Mouse (Mus musculus): ENCODE measurements around the gene Vps25. TPM values are rescaled to one million over a fixed set of nuclear protein-coding genes. Genes with fewer than 3 reads are reported as not detected.

Vps25 gene
- polyA plus RNA-seq, 1 experiment from 2014 or later: 119 TPM

DNA sequence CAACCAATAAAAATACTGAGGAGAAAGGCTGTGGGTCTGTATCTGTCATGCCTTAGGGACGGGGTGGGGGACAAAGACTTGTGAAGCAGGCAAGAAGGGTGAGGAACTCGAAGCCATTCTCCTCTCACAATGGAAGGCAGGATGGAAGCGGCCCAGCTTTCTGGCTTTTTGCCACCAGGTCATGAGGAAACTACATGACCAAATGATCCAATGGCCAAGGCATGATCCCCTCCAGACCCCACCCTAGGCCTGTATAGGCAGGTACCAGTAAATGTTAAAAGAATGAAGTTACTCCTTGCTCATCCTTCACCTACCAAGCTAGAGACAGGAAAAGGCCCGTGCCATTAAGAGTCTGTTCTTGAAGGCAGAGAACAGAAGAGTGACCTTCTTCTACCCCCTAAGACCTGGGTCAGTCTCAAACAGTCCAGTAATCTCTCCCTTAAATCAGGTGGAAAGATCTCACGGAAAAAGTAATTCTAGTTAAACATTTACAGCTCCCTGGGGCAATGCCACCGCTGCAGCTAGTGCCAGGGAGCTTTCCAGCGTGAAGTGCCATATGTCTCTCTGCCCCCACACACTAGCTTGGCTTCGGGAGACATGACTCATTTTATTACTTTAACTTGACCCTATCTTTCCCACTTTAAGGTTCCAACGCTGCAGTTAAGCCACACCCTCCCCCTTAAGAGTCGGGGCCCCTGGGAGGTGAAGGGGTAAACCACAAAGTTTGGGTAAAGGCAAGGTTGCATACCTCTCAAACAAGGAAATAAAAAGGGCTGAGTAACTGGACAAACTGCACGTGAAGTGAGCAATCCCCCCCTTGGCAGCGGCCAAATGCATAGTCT is 24.1 kb downstream of the Vps25 start:
- no peak overlapping the region for H3K27ac ChIP-seq (ENCODE audit: low read depth, low read length)
- no peaks in the 10 kb centered on the region for H3K9me3 ChIP-seq (ENCODE audit: control insufficient read depth, low read length)
- ATAC-seq (ENCODE audit: low FRiP score) (no peak), DNase-seq (ENCODE audit: low spot score) (no peak)
- no peaks in the 10 kb centered on the region; the same call in 1 of the 2 replicates for H3K27me3 ChIP-seq (ENCODE audit: control insufficient read depth, insufficient read depth, low read length)
- peaks cover 11% of the 10 kb centered on the region for H3K4me1 ChIP-seq (replicated peaks; ENCODE audit: control insufficient read depth, insufficient read depth, low read length)
- WGBS: 72% methylated on average over 12 of the region's 12 CpGs
- peak overlapping the region; percentile 80 for H3K9ac ChIP-seq (ENCODE audit: low read depth, low read length)
- H3K4me2 ChIP-seq (replicated peaks; ENCODE audit: low read depth, low read length): peak overlapping the region; percentile 83
- no peaks in the 10 kb centered on the region for H3K36me3 ChIP-seq (ENCODE audit: control insufficient read depth, insufficient read depth, low read length)
- H3K4me3 ChIP-seq (ENCODE audit: low read depth, low read length): peak overlapping the region; percentile 76

DNA sequence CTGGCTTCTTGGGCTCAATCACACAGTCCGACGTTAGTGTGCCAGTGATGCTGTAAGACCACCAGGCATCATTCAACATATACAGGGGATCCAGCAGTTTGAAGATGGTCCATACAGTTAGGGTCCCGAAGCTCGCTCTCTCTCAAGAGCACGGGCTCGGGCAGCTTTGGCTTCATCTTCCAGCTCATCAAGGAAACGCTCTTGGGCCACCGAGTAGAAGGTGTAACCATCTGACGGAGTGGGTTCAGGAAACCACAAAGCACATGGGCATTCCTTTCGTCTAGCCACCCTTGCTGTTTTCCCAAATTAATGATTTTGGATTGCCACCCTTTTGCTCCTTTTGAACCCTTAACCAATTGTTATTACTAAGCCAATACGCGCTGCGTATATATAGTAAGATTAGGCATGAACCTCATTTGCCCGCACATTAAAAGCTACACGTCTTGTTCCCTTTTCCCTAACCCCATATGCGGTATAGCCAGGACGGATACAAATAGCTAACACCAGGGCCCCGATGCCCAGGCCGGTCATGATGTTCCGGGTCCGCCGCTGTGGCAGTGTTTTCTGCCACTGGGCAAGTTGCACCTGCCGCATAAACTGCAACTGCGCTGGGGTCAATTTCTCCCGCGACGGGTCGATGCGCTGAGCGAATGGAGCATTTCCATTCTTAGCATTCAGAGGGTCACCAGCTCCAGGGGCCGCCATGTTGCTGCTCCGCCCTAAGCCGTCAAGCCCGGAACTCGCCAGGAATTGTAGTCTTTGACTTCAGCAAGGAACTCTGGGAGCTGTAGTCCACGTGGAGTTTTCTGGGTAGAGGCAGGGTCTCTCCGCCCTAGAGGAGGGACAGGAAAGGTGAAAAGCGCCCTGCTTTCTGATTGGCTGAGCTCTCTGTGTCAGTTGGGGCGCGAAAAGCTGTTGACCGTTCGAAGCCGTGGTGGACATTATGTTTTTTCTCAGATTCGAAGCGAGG is 25.0 kb downstream of the Vps25 start, which contains the start of the genes Cntd1 and Coa3:
Gene Cntd1, plus strand, starts transcription at position 790 of the 970 bp plus-strand sequence.
Gene Coa3, minus strand, starts transcription at position 892 of the 970 bp plus-strand sequence.
- 9% methylated on average over 45 of the region's 45 CpGs for WGBS
- Histone ChIP-seq H3K9me3 (ENCODE audit: control insufficient read depth, low read length) (no peaks in the 10 kb centered on the region), H3K9ac (ENCODE audit: low read depth, low read length) (peak within 1 kb of the TSS; percentile 80), H3K36me3 (ENCODE audit: control insufficient read depth, insufficient read depth, low read length) (no peaks in the 10 kb centered on the region), H3K4me1 (replicated peaks; ENCODE audit: control insufficient read depth, insufficient read depth, low read length) (peaks cover 11% of the 10 kb centered on the region), H3K4me2 (replicated peaks; ENCODE audit: low read depth, low read length) (peak within 1 kb of the TSS; percentile 83), H3K27me3 (ENCODE audit: control insufficient read depth, insufficient read depth, low read length) (no peaks in the 10 kb centered on the region; the same call in 1 of the 2 replicates), H3K27ac (ENCODE audit: low read depth, low read length) (peak within 1 kb of the TSS; percentile 58; the same call in 1 of the 2 replicates), H3K4me3 (ENCODE audit: low read depth, low read length) (peak within 1 kb of the TSS; percentile 76)
- ATAC-seq (ENCODE audit: low FRiP score) (peak; percentile 91), DNase-seq (ENCODE audit: low spot score) (peak; percentile 90)

DNA sequence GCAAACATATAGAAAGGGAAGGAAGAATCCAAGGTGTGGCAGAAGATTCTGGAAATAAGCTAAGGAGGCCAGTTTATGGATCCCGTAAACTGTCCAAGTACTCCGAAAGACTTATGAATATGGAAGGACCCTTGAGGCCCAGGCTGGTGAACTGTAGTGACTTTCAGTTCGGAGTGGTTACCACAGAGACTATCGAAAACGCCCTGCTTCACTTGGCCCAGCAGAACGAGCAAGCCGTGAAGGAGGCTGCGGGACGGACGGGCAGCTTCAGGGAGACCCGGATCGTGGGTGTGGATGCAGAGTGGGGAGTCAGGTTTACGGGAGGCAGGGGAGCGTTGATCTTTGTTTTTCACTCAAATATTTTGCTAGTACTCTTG is 25.7 kb downstream of the Vps25 start:
- ATAC-seq (ENCODE audit: low FRiP score) (no peak; the same call in 1 of the 2 replicates), DNase-seq (ENCODE audit: low spot score) (no peak)
- H3K36me3 ChIP-seq (ENCODE audit: control insufficient read depth, insufficient read depth, low read length): no peaks in the 10 kb centered on the region
- H3K4me1 ChIP-seq (replicated peaks; ENCODE audit: control insufficient read depth, insufficient read depth, low read length): peaks cover 11% of the 10 kb centered on the region
- peak overlapping the region; percentile 31; the same call in 1 of the 2 replicates for H3K9ac ChIP-seq (ENCODE audit: low read depth, low read length)
- WGBS: 60% methylated on average over 14 of the region's 14 CpGs
- no peak overlapping the region for H3K27ac ChIP-seq (ENCODE audit: low read depth, low read length)
- peak overlapping the region; percentile 76; the same call in 1 of the 2 replicates for H3K4me3 ChIP-seq (ENCODE audit: low read depth, low read length)
- no peaks in the 10 kb centered on the region; the same call in 1 of the 2 replicates for H3K27me3 ChIP-seq (ENCODE audit: control insufficient read depth, insufficient read depth, low read length)
- H3K4me2 ChIP-seq (replicated peaks; ENCODE audit: low read depth, low read length): peak overlapping the region; percentile 35
- H3K9me3 ChIP-seq (ENCODE audit: control insufficient read depth, low read length): no peaks in the 10 kb centered on the region

DNA sequence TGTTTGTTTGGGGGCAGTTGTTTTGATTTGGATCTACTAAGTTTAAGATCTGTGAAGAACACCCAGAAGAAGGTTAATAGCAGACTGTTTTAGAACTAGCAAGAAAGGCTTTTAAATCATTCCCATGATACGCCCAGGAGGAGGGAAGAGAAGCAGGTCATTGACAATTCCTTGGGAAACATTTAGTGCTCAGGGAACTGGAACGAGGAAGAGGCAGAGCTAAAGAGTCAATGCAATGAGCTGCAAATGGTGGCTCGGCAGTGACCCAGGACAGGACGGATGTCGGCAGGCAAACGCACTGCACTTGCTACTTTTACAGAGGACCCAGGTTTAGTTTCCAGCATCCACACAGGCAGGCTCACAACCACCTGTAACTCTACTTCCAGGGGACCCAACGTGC is 27.3 kb downstream of the Vps25 start:
- DNase-seq (ENCODE audit: low spot score) (no peak), ATAC-seq (ENCODE audit: low FRiP score) (no peak)
- Histone ChIP-seq H3K36me3 (ENCODE audit: control insufficient read depth, insufficient read depth, low read length) (no peaks in the 10 kb centered on the region), H3K9me3 (ENCODE audit: control insufficient read depth, low read length) (no peaks in the 10 kb centered on the region), H3K9ac (ENCODE audit: low read depth, low read length) (no peak overlapping the region), H3K27ac (ENCODE audit: low read depth, low read length) (no peak overlapping the region), H3K4me1 (replicated peaks; ENCODE audit: control insufficient read depth, insufficient read depth, low read length) (peaks cover 11% of the 10 kb centered on the region), H3K4me2 (replicated peaks; ENCODE audit: low read depth, low read length) (no peak overlapping the region), H3K27me3 (ENCODE audit: control insufficient read depth, insufficient read depth, low read length) (no peaks in the 10 kb centered on the region; the same call in 1 of the 2 replicates), H3K4me3 (ENCODE audit: low read depth, low read length) (no peak overlapping the region)
- WGBS: 49% methylated on average over 7 of the region's 7 CpGs

DNA sequence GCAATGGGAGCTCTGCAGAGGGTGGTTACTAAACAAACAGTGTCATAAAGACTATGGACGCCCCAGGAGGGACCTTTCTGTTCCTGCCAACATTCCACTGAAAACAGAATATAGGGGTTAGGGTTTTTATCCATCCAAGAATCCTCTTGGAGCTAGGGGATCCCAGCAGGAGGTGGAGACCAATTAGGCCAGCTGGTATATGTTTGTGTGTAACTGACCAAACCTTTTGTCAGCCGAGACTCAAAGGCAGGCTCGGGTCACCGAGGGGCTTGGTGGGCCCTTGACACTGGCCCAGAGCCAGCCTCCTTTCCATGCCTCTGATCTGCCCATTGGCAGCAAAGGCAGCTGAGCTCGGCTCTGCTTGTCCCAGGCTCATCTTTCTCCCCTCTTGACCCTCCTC is 29.4 kb downstream of the Vps25 start:
- WGBS: 28% methylated on average over 5 of the region's 5 CpGs

DNA sequence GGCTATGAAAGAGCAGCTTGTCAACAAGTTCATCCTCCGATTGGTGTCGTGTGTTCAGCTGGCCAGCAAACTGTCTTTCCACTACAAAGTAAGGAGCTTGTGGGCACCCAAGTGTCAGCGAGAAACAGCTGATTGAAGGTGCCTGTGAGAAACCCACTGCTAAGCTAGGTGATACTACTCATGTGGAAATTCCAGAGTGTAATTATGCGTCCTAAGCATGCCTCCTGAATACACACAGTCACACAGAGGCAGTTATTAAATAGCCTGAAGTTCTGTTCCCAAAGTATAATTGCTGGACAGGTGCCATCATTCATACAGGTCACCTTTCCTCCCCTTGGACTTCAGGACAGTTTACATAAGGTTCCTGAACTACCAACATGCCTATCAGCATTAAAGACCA is 30.3 kb downstream of the Vps25 start:
- 57% methylated on average over 4 of the region's 4 CpGs for WGBS

More for the DNA sequence above, 29.4 kb downstream of the Vps25 start:
- ATAC-seq (ENCODE audit: low FRiP score) (no peak), DNase-seq (ENCODE audit: low spot score) (no peak)
- no peak overlapping the region for H3K9ac ChIP-seq (ENCODE audit: low read depth, low read length)
- H3K4me3 ChIP-seq (ENCODE audit: low read depth, low read length): no peak overlapping the region
- no peaks in the 10 kb centered on the region for H3K9me3 ChIP-seq (ENCODE audit: control insufficient read depth, low read length)
- 0 out of 2 replicates have a peak, but pooled peaks cover 2% of the 10 kb centered on the region for H3K36me3 ChIP-seq (ENCODE audit: control insufficient read depth, insufficient read depth, low read length)
- H3K4me1 ChIP-seq (replicated peaks; ENCODE audit: control insufficient read depth, insufficient read depth, low read length): peaks cover 3% of the 10 kb centered on the region
- no peak overlapping the region for H3K27ac ChIP-seq (ENCODE audit: low read depth, low read length)
- H3K4me2 ChIP-seq (replicated peaks; ENCODE audit: low read depth, low read length): no peak overlapping the region
- no peaks in the 10 kb centered on the region for H3K27me3 ChIP-seq (ENCODE audit: control insufficient read depth, insufficient read depth, low read length)

DNA sequence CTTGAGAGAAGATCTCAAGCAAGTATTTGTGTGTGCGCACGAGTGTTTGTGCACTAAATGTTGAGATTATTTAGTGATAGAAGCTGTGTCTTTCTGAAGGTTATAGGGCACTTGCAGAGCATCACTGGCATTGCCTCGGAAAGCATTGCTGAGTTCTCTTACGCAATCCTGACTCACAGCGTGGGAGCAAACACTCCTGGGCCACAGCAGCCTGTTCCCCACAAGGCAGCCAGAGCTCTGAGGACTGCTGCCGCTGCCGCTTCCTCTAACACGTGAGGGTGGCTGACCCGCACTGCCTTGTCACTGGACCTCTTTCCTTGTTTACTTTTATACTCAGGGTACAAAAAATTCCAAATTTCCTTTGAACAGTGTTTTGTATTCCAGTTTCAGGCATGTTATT is 33.8 kb downstream of the Vps25 start:
- no peaks in the 10 kb centered on the region for H3K9me3 ChIP-seq (ENCODE audit: control insufficient read depth, low read length)
- no peak overlapping the region for H3K4me3 ChIP-seq (ENCODE audit: low read depth, low read length)
- H3K9ac ChIP-seq (ENCODE audit: low read depth, low read length): no peak overlapping the region
- no peak for ATAC-seq (ENCODE audit: low FRiP score)
- DNase-seq (ENCODE audit: low spot score): no peak
- H3K4me1 ChIP-seq (replicated peaks; ENCODE audit: control insufficient read depth, insufficient read depth, low read length): no peaks in the 10 kb centered on the region
- 89% methylated on average over 9 of the region's 9 CpGs for WGBS
- H3K4me2 ChIP-seq (replicated peaks; ENCODE audit: low read depth, low read length): no peak overlapping the region
- 0 out of 2 replicates have a peak, but pooled peaks cover 2% of the 10 kb centered on the region for H3K36me3 ChIP-seq (ENCODE audit: control insufficient read depth, insufficient read depth, low read length)
- no peaks in the 10 kb centered on the region for H3K27me3 ChIP-seq (ENCODE audit: control insufficient read depth, insufficient read depth, low read length)
- no peak overlapping the region for H3K27ac ChIP-seq (ENCODE audit: low read depth, low read length)

More for the DNA sequence above, 30.3 kb downstream of the Vps25 start:
- Histone ChIP-seq H3K4me1 (replicated peaks; ENCODE audit: control insufficient read depth, insufficient read depth, low read length) (no peaks in the 10 kb centered on the region), H3K9me3 (ENCODE audit: control insufficient read depth, low read length) (no peaks in the 10 kb centered on the region), H3K4me2 (replicated peaks; ENCODE audit: low read depth, low read length) (no peak overlapping the region), H3K27ac (ENCODE audit: low read depth, low read length) (no peak overlapping the region), H3K27me3 (ENCODE audit: control insufficient read depth, insufficient read depth, low read length) (no peaks in the 10 kb centered on the region), H3K9ac (ENCODE audit: low read depth, low read length) (no peak overlapping the region), H3K36me3 (ENCODE audit: control insufficient read depth, insufficient read depth, low read length) (0 out of 2 replicates have a peak, but pooled peaks cover 2% of the 10 kb centered on the region), H3K4me3 (ENCODE audit: low read depth, low read length) (no peak overlapping the region)
- ATAC-seq (ENCODE audit: low FRiP score): no peak
- no peak for DNase-seq (ENCODE audit: low spot score)

DNA sequence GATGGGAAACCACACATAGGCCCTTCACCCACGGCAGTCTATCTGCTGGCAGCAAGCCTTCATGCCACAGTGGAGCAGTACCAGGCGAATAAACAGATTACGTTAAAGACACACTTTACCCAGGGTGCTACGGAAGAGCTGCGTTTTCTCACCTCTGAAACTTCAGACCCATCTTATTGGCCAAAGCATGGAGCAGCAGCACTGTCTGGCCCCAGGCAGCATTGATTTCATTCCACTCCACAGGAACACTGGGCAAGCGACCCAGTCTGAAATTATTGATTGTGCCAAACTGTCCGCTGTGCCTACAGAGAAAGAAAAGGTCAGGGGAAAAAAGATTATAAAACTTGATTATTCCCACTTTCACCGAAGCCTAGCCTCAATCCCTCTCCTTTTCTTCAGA is 37.7 kb downstream of the Vps25 start:
- peaks cover 7% of the 10 kb centered on the region for H3K36me3 ChIP-seq (ENCODE audit: control insufficient read depth, insufficient read depth, low read length)

More for the DNA sequence above, 37.7 kb downstream of the Vps25 start:
- DNase-seq (ENCODE audit: low spot score) (no peak), ATAC-seq (ENCODE audit: low FRiP score) (no peak)
- H3K9me3 ChIP-seq (ENCODE audit: control insufficient read depth, low read length): no peaks in the 10 kb centered on the region
- no peak overlapping the region for H3K4me3 ChIP-seq (ENCODE audit: low read depth, low read length)
- no peak overlapping the region for H3K9ac ChIP-seq (ENCODE audit: low read depth, low read length)
- H3K4me2 ChIP-seq (replicated peaks; ENCODE audit: low read depth, low read length): no peak overlapping the region
- no peaks in the 10 kb centered on the region for H3K4me1 ChIP-seq (replicated peaks; ENCODE audit: control insufficient read depth, insufficient read depth, low read length)
- H3K27me3 ChIP-seq (ENCODE audit: control insufficient read depth, insufficient read depth, low read length): no peaks in the 10 kb centered on the region
- 96% methylated on average over 8 of the region's 8 CpGs for WGBS
- no peak overlapping the region for H3K27ac ChIP-seq (ENCODE audit: low read depth, low read length)
